Comparison of ENCODE assay signal across 23 mouse cellular contexts in the genomic region with DNA sequence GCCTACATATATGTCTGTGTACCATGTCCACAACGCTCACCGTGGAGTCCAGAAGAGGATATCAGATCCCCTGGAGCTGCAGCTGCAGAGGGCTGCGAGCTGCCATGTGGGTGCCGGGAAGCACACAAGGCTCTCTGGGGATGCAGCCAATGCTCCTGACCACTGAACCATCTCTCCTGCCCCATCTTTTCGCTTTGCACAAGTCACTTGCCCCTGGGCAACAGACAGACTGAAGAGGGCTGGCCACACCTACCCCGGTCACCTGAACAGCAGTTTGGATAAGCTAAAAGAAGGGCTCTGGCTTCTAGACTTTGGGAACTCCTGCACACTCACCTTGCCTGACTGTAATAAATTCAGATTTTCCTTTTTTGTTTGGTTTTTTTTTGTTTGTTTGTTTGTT.
"Had no signal": no experiment of that assay in that cellular context is flagged by ENCODE, and none has a peak within 500 bp of the region (broad histone marks: within the 10 kb centered on the region; RNA-seq: fewer than 3 reads in every experiment).

No protein-coding gene starts in this region.

- H3K4me2 ChIP-seq: heart, embryonic 11.5 days; heart, embryonic 13.5 days; heart, embryonic 15.5 days; hindbrain, embryonic 13.5 days; hindbrain, embryonic 15.5 days; limb, embryonic 13.5 days; limb, embryonic 15.5 days; liver, embryonic 12.5 days had no signal

- H3K27ac ChIP-seq: heart, adult 2 months; heart, embryonic 13.5 days; heart, embryonic 15.5 days; hindbrain, embryonic 13.5 days; hindbrain, embryonic 15.5 days; hindbrain, postnatal 0 days; limb, embryonic 13.5 days; limb, embryonic 15.5 days; liver, embryonic 12.5 days; liver, embryonic 14.5 days had no signal

- H3K9ac ChIP-seq: forebrain, postnatal 0 days; heart, embryonic 13.5 days; heart, embryonic 15.5 days; hindbrain, embryonic 13.5 days; hindbrain, embryonic 15.5 days; limb, embryonic 13.5 days; limb, embryonic 15.5 days; liver, embryonic 12.5 days; liver, embryonic 14.5 days had no signal

- H3K9me3 ChIP-seq: heart, embryonic 13.5 days; heart, embryonic 15.5 days; hindbrain, embryonic 13.5 days; hindbrain, embryonic 15.5 days; limb, embryonic 13.5 days; limb, embryonic 15.5 days; liver, embryonic 12.5 days had no signal

- H3K27me3 ChIP-seq: heart, embryonic 13.5 days; heart, embryonic 15.5 days; hindbrain, embryonic 13.5 days; hindbrain, embryonic 15.5 days; limb, embryonic 13.5 days; limb, embryonic 15.5 days; liver, embryonic 12.5 days had no signal

- DNase-seq: forebrain, postnatal 0 days; gastrocnemius, postnatal 14 days; gastrocnemius, postnatal 36 days; heart, adult 11 months; heart, adult 2 months; heart, postnatal 14 days; heart, postnatal 36 days; kidney, adult 18-20 months; layer of hippocampus, adult 9-11 months; layer of hippocampus, postnatal 36 days; left cerebral cortex, postnatal 4 days; lung, adult 18-20 months had no signal

- H3K4me3 ChIP-seq: heart, adult 2 months; heart, embryonic 13.5 days; heart, embryonic 15.5 days; hindbrain, embryonic 13.5 days; hindbrain, embryonic 15.5 days; limb, embryonic 13.5 days; limb, embryonic 15.5 days; liver, embryonic 12.5 days had no signal

- ATAC-seq: forebrain, postnatal 0 days; hindbrain, postnatal 0 days; intestine, embryonic 16.5 days; liver, embryonic 12.5 days had no signal
